Mouse (Mus musculus): ENCODE data around the gene Fdps.

The Fdps gene

DNA sequence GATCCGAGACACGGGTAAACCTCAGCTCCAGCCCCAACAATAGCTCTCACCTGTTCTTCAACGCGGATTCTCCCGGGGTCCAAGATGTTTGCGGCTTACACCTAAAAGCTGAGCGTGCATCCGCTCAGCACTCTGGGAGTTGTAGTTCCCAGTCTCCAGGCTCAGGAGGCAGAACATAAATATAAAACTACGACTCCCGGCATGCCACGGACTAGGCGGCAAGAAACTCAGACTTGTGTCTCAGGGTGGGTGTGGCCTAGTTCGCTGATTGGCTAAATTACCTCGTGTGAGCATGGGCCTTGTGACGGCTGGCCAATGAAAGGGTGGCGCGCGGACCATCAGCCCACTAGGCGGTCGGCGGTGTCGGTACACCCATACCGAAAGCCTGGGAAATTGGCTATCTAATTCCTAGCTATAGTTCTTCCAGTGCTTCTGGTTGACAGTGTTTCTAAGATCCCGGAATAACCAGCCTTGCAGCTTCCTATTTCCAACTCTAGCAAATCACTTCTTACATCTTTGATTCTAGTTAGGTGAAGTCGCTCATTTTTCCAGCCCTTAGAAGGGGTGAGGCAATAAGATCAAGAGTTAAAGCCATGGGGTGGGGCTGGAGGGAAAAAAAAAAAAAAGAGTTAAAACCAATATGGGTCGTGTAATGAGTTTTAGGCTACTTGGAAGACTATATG is at the start of gene Fdps:
Gene Fdps (minus strand): TSS at position 148 of the 683 bp plus-strand sequence.
- peak; percentile 97 to 98 for DNase-seq (ENCODE audit: inconsistent age in 2 of 2, low spot score in 1 of 2)

- DNase-seq (ENCODE audit: inconsistent age in 2 of 2, low spot score in 1 of 2) = no peak
These were observed 46.8 kb upstream of the Fdps start for GRCm38 (mm10) chr3:89148567-89148966.

GRCm38 (mm10) chr3:89147979-89148311 is 46.2 kb upstream of the Fdps start:
- no peak for DNase-seq (ENCODE audit: inconsistent age in 2 of 2, low spot score in 1 of 2)

GRCm38 (mm10) chr3:89147101-89147978 is 45.6 kb upstream of the Fdps start:
- peak in 1 of 2 experiments; percentile 63 for DNase-seq (ENCODE audit: inconsistent age in 2 of 2, low spot score in 1 of 2)

DNA sequence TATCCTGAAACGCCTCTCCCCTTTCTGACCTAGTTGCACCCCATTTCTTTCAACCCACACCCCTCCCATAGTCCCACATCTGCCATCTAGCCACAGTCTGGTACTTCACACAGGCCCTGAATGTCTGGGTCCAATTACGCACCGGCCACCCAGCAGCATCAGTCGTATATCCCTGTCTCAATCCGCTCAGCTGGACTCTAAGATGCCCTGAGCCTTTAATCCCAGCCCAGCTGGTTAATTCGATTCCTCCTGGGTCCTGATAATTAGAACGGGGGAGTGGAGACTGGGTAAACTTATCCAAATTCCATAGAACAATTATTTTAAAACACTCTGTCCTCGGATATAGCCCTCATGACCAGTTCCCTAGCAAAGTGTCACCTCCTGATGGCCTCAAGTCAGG is 43.8 kb upstream of the Fdps start:
- no peak for DNase-seq (ENCODE audit: inconsistent age in 2 of 2, low spot score in 1 of 2)

GRCm38 (mm10) chr3:89144821-89145220 is 43.1 kb upstream of the Fdps start:
- no peak for DNase-seq (ENCODE audit: inconsistent age in 2 of 2, low spot score in 1 of 2)

- no peak for DNase-seq (ENCODE audit: inconsistent age in 2 of 2, low spot score in 1 of 2)
These were observed 34.6 kb upstream of the Fdps start for GRCm38 (mm10) chr3:89136365-89136764.

DNA sequence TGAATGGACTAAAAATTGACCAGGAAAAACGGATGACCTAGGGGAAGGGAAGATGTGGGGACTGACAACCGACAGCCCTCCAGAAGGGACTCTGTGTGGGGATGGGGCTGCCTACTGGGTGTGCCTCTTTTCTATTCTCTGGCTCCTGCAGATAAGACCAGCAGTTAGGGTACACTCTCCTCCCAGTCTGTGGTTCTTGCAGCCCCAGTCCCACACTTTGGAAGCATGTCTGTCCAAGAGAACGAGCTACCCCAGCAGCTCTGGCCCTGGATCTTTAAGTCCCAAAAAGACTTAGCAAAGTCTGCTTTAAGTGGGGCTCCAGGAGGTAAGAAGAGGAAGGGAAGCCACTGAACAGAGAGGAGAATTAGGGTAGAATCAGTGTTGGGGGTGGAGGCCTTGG is 34.2 kb upstream of the Fdps start, which contains the start of gene Pklr:
Gene Pklr (plus strand): TSS at position 185 of the 400 bp plus-strand sequence.
- no peak for DNase-seq (ENCODE audit: inconsistent age in 2 of 2, low spot score in 1 of 2)

GRCm38 (mm10) chr3:89133752-89134151 is 32.0 kb upstream of the Fdps start:
- no peak for DNase-seq (ENCODE audit: inconsistent age in 2 of 2, low spot score in 1 of 2)

DNA sequence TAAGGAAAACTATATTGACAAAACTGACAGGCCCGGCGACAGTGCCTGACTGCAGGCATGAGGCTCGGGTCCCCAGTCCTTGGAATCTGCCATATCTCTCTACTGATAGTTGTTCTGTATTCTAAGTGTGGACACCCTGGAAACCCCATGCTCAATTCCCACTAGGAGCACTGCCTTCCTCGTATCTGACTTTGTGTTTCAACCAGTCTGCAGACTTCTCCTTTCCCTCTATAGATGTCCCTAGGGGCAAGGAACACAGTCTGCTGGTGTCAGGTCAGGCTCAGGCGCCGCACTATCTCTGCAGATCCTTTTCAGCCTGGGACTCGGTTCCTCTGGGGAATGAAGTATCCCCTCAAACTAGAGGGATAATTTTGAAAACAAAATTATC is 31.3 kb upstream of the Fdps start:
- no peak for DNase-seq (ENCODE audit: inconsistent age in 2 of 2, low spot score in 1 of 2)

DNA sequence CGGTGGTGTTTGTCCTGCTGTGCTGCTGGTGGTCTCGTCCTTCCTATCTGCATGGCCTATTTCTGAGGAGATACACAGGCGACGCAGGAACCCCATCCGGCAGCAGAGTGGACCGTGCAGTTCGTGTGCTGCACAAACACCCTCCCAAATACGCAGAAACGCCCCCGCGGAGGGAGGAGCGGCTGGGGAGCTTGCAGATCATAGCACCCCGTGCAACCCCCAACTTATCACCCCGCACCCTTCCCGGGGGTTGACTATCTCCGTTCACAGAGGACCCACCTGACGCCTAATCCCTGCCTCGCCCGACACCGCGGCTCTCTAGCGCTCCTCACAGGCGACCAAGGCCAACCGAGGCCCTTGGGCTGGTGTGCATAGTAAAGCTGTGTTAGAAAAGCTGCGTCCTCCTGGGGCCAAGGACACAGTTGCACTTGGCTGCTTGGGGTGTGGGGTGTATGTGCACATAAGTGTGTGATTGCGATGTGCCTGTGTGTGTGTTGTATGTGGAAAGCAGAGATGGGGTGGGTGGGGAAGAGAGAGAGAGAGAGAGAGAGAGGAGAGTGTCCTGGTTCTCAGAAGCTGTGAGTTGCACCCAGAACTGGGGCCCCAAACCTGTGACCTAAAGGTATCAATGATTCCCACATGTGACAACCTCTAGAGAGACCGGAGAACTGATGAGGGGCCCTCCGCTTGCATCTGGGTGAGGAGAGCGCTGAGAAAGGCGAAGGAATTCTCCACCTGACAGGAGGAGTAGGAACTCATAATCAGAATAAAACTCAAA is 30.7 kb upstream of the Fdps start:
- peak; percentile 61 to 87 for DNase-seq (ENCODE audit: inconsistent age in 2 of 2, low spot score in 1 of 2)

DNA sequence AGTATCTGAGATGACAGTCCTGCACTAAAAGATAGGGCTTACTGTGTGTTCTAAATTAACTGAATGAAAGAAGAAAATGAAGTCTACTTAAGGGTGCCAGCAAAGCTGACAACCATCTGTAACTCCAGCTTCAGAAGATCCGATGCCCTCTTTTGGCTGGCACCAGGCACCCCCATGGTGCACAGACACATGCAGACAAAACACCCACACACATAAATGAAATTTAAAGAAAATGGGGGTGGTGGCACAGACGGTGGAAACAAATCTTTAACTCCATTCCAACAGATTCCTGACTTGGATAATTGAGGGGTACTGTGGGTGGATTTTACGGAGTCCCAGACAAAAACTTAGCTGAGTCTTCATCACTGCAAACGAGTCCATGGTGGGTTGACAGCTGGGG is 30.1 kb upstream of the Fdps start:
- DNase-seq (ENCODE audit: inconsistent age in 2 of 2, low spot score in 1 of 2) = no peak

DNA sequence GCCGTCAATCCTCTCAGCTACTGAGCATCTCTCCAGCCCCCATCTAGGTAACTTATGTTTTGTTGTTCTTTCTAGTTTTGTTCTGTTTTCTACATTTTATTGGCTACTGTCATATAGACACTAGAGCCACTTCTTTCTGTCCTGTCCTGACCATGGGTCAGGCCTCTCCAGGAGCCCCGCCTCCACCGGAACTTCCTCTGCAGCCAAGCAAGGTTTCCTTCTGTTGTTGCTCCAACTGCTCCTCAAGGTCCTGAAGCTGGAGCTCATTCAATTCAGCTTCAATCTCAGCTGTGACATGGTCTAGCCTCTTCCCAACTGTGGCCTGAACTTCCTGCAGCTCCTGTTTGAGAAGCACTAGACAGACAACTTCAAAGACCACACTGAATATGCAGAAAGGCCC is 28.1 kb upstream of the Fdps start:
- DNase-seq (ENCODE audit: inconsistent age in 2 of 2, low spot score in 1 of 2) = peak in 1 of 2 experiments; percentile 62

DNA sequence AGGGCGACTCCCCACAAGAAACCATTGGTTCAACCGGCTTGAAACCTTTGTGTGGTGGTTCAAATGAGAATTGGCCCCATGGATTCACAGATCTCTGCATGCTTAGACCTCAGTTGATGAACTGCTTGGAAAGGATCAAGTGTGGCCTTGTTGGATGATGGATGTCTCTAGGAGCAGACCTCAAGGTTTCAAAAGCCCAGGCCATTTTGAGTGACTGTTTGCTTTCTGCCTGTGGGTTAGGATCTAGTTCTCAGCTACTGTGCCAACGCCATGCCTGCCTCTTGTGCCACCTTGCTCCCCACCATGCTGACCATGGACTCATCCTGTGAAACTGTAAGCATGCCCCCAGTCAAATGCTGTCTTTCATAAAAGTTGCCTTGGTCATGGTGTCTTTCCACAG is 24.2 kb upstream of the Fdps start:
- DNase-seq (ENCODE audit: inconsistent age in 2 of 2, low spot score in 1 of 2) = peak in 1 of 2 experiments; percentile 84

- peak; percentile 54 to 81 for DNase-seq (ENCODE audit: inconsistent age in 2 of 2, low spot score in 1 of 2)
These were observed 22.5 kb upstream of the Fdps start for GRCm38 (mm10) chr3:89124241-89124640.

DNA sequence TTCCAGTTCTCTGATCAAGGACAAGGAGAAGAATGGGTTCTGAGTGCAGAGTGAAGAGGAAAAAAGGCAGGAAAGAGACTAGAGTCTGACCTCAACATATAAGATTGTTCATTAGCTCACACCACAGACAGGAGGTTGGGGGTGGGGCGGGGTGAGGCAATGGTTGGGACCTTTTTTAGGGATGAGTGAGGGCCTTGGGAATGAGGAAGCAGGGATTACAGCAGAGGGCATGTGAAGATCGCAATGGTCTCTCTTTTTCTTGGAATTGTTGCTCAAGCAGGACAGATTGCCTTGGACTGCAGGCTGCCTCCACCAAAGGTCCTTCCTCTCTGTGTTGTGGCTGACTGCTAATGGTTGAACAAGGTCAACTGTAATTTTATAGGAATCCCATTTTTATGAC is 21.6 kb upstream of the Fdps start:
- peak; percentile 72 to 93 for DNase-seq (ENCODE audit: inconsistent age in 2 of 2, low spot score in 1 of 2)

DNA sequence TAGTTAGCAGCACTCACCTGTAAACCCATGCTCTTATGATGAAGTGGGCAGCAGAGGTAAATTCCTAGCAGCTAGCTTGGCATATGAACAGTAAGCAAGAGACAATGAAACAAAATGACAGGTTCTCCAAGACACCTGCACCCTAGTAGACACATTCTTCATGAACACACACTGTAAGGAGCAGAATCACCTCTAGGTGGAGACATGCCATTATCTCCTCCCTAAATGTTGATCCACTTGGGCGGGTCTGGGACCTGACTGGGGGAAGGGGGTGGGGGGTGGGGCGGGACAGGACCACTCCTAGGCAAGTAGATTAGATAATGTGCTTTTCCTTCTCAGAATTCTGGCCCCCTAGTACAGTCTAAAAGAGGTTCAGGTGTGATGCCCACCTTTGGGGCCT is 13.8 kb upstream of the Fdps start:
- DNase-seq (ENCODE audit: inconsistent age in 2 of 2, low spot score in 1 of 2) = peak in 1 of 2 experiments; percentile 76

- DNase-seq (ENCODE audit: inconsistent age in 2 of 2, low spot score in 1 of 2) = peak in 1 of 2 experiments; percentile 30
These were observed 11.3 kb upstream of the Fdps start for GRCm38 (mm10) chr3:89113058-89113457.

- peak in 1 of 2 experiments; percentile 81 for DNase-seq (ENCODE audit: inconsistent age in 2 of 2, low spot score in 1 of 2)
These were observed 6.4 kb upstream of the Fdps start for GRCm38 (mm10) chr3:89108146-89108545.

DNA sequence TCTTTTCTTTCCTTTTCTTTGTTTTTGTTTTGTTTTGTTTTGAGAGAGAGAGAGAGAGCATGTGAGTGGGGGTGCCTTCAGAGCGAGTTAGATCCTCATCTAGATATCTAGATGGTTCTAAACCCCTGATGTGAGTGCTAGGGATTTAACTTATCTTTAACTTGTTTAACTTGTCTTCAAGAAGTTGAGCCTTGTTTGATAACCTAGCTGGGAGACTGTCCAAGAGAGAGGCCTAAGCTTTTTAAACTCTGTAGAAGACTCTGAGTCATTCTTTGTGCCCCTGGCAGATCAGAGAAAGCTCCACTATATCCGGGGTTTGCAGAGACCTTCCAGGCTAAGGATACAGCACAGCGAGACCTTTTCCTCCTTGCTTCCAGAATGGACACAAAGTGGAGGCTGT is 5.8 kb upstream of the Fdps start:
- DNase-seq (ENCODE audit: inconsistent age in 2 of 2, low spot score in 1 of 2) = peak in 1 of 2 experiments; percentile 73

DNA sequence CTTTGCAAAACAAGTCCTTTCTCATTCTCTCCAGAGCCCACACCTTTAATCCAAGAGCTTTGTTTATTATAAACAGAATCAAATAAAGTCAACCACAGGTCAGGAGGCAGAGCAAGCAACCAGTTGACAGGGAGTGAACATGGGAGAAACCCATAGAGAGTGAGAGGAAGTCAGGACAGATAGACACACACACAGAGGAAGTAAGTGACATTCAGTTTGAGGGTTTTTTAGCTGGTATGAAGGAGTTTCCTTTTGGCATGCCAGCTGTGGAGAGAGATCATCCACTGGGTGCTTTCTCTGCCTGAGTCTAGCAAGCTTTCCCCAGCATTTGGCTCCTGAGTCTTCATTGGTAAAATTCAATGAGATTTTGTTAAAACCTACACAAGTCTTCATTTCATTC is 5.1 kb upstream of the Fdps start:
- DNase-seq (ENCODE audit: inconsistent age in 2 of 2, low spot score in 1 of 2) = peak in 1 of 2 experiments; percentile 49

GRCm38 (mm10) chr3:89103291-89103595 is 1.5 kb upstream of the Fdps start:
- DNase-seq (ENCODE audit: inconsistent age in 2 of 2, low spot score in 1 of 2) = no peak
